Mouse (Mus musculus) ES-Bruce4 (cell line): Measurements from ENCODE around the gene Gjb4.

Source experiments
- CTCF ChIP-seq: IDR thresholded peaks from one replicate; pipeline ENCODE4 v1.8.1; 2011; ENCODE audit warnings: low read depth, low read length
- EP300 ChIP-seq: IDR thresholded peaks from 2 replicates; pipeline ENCODE4 v1.6.1; 2011; ENCODE audit warnings: low read depth, low read length; ENCODE audit not compliant: insufficient read depth
- POLR2A ChIP-seq: IDR thresholded peaks from one replicate; pipeline ENCODE4 v1.8.1; 2011; ENCODE audit warnings: low read length; ENCODE audit not compliant: insufficient read depth

GRCm38 (mm10) chr4:127371546-127371945 lies 17.7 kb upstream of the Gjb4 start:
- TF ChIP-seq CTCF = no peak
- TF ChIP-seq POLR2A = no peak
- TF ChIP-seq EP300 = no peak
